Mouse (Mus musculus): ENCODE measurements at regions not wholly inside any gene's neighbourhood (a gene's known extent, or its start where the extent isn't known, plus 50 kb on each side); places are given as distances from the start of the nearest gene placed in this dataset.
A peak's percentile ranks its signal among the peaks of the same experiment; 100 is the strongest.
"Not testable (repeated sequence)": the region's sequence is repeated elsewhere in the genome, so short reads cannot be mapped to it uniquely, and the experiment has no call there.

- DNase-seq (ENCODE audit: low spot score in 2 of 2), result no peak
These were observed 212.1 kb downstream of the Adgrg6 start for GRCm38 (mm10) chr10:14333344-14333743.

GRCm38 (mm10) chr10:14332688-14333117 lies 212.8 kb downstream of the Adgrg6 start:
- DNase-seq (ENCODE audit: low spot score in 2 of 2), result no peak

GRCm38 (mm10) chr10:14328846-14329245 lies 216.6 kb downstream of the Adgrg6 start:
- DNase-seq (ENCODE audit: low spot score in 2 of 2), result no peak

- no peak for DNase-seq (ENCODE audit: low spot score in 2 of 2)
These were observed 219.2 kb downstream of the Adgrg6 start for GRCm38 (mm10) chr10:14326229-14326628.

- DNase-seq (ENCODE audit: low spot score in 2 of 2), result peak; percentile 39 to 63
These were observed 224.0 kb downstream of the Adgrg6 start for GRCm38 (mm10) chr10:14321503-14321902.

GRCm38 (mm10) chr10:14315232-14315631 lies 230.2 kb downstream of the Adgrg6 start:
- DNase-seq (ENCODE audit: low spot score in 2 of 2), result no peak

GRCm38 (mm10) chr10:14314607-14315006 lies 230.9 kb downstream of the Adgrg6 start:
- DNase-seq (ENCODE audit: low spot score in 2 of 2), result no peak

GRCm38 (mm10) chr10:14314004-14314581 lies 231.4 kb downstream of the Adgrg6 start:
- DNase-seq (ENCODE audit: low spot score in 2 of 2), result no peak

GRCm38 (mm10) chr10:14312959-14313358 lies 232.5 kb downstream of the Adgrg6 start:
- no peak for DNase-seq (ENCODE audit: low spot score in 2 of 2)

GRCm38 (mm10) chr10:14311962-14312361 lies 233.5 kb downstream of the Adgrg6 start:
- DNase-seq (ENCODE audit: low spot score in 2 of 2), result no peak

- DNase-seq (ENCODE audit: low spot score in 2 of 2), result no peak
These were observed 238.6 kb downstream of the Adgrg6 start for GRCm38 (mm10) chr10:14306811-14307210.

GRCm38 (mm10) chr10:14303476-14303875 lies 242.0 kb downstream of the Adgrg6 start:
- no peak for DNase-seq (ENCODE audit: low spot score in 2 of 2)

GRCm38 (mm10) chr10:14296147-14296546 lies 249.3 kb downstream of the Adgrg6 start:
- no peak for DNase-seq (ENCODE audit: low spot score in 2 of 2)

- not testable (repeated sequence) for DNase-seq (ENCODE audit: low spot score in 2 of 2)
These were observed 252.8 kb downstream of the Adgrg6 start for GRCm38 (mm10) chr10:14292701-14293100.

- DNase-seq (ENCODE audit: low spot score in 2 of 2), result no peak
These were observed 257.9 kb downstream of the Adgrg6 start for GRCm38 (mm10) chr10:14287551-14287950.

- DNase-seq (ENCODE audit: low spot score in 2 of 2), result no peak
These were observed 268.8 kb downstream of the Adgrg6 start for GRCm38 (mm10) chr10:14276631-14277030.

GRCm38 (mm10) chr10:14275477-14275876 lies 270.0 kb downstream of the Adgrg6 start:
- no peak for DNase-seq (ENCODE audit: low spot score in 2 of 2)

- DNase-seq (ENCODE audit: low spot score in 2 of 2), result no peak
These were observed 275.5 kb downstream of the Adgrg6 start for GRCm38 (mm10) chr10:14270008-14270407.

GRCm38 (mm10) chr10:14267641-14268040 lies 277.8 kb downstream of the Adgrg6 start:
- DNase-seq (ENCODE audit: low spot score in 2 of 2), result no peak

GRCm38 (mm10) chr10:14239670-14240069 lies 273.8 kb downstream of the Hivep2 start:
- DNase-seq (ENCODE audit: low spot score in 2 of 2), result no peak

GRCm38 (mm10) chr10:14234896-14235604 lies 269.2 kb downstream of the Hivep2 start:
- no peak for DNase-seq (ENCODE audit: low spot score in 2 of 2)

- no peak for DNase-seq (ENCODE audit: low spot score in 2 of 2)
These were observed 268.2 kb downstream of the Hivep2 start for GRCm38 (mm10) chr10:14234005-14234602.

- DNase-seq (ENCODE audit: low spot score in 2 of 2), result no peak
These were observed 267.5 kb downstream of the Hivep2 start for GRCm38 (mm10) chr10:14233335-14233734.
